Mouse (Mus musculus): ENCODE measurements around the gene Cphx2.
"Not testable (repeated sequence)": the region's sequence is repeated elsewhere in the genome, so short reads cannot be mapped to it uniquely, and the experiment has no call there.

The Cphx2 gene

DNA sequence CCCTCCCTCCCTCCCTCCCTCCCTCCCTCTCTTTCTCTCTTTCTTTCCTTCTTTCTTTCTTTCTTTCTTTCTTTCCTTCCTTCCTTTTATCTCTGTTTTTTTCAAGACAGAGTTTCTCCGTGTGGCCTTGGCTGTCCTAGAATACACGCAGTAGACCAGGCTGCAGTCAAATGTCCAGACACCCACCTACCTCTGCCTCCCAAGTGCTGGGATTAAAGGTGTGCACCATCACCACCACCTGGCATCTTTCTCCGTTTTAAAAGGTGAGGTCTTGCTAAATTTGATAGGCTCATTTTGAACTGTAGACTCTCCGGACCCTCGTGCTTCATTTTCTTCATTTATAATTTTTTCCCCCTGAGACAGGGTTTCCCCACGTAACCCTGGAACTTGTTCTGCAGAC, at the start of gene Cphx2:
Gene Cphx2 (plus strand): TSS at position 301 of the 400 bp plus-strand sequence.
- CTCF ChIA-PET, POLR2A ChIA-PET: not testable (repeated sequence)

- POLR2A ChIA-PET, CTCF ChIA-PET: not testable (repeated sequence)
Observed at GRCm38 (mm10) chr14:26034364-26034763, 47.0 kb upstream of the Cphx2 start.

DNA sequence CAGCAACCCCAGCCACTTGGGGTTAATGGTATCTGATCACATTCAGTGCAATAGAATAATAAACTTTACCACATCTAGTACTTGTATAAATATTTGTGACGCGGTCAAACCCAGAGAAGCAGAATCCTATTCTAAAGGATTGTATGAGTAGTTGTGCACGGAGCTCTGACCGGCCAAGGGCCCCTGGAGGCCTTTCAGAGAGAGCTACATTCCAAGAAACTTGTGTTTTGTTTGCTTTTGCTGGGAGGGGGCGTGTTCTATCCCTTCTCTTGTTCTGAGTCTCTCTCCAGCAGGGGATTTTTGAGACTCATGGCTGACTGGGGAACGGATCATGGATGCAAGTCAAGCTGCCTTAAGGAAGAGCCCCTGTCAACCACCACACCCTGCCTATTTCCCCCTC, 45.9 kb upstream of the Cphx2 start:
- POLR2A ChIA-PET, CTCF ChIA-PET: not testable (repeated sequence)

GRCm38 (mm10) chr14:26042611-26043010, 38.7 kb upstream of the Cphx2 start, which contains the start of gene Gm9780:
Gene Gm9780 (minus strand): TSS chr14:26042711.
- CTCF ChIA-PET, POLR2A ChIA-PET: not testable (repeated sequence)

GRCm38 (mm10) chr14:26045007-26045406, 36.3 kb upstream of the Cphx2 start:
- CTCF ChIA-PET, POLR2A ChIA-PET: not testable (repeated sequence)

DNA sequence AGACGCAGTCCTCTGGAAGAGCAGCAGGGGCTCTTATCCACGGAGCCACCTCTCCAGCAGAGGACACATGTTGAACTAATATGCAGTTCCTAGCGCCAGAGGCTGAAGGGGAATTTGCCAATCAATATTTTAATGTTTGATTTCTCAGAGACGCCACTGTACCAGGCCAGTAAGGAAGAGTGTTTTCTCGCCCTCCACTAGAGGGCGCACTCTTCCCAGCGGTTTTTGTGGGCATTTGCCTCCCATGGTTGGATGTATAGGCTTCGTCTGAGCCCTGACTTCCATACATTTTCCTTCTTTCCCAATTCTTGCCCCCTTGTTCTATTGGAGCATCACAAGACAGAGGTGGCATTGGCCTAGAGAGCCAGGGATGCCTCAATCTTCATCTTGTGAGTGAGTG, 34.3 kb upstream of the Cphx2 start:
- POLR2A ChIA-PET, CTCF ChIA-PET: not testable (repeated sequence)

GRCm38 (mm10) chr14:26048767-26049166, 32.5 kb upstream of the Cphx2 start:
- POLR2A ChIA-PET, CTCF ChIA-PET: not testable (repeated sequence)

GRCm38 (mm10) chr14:26058184-26058583, 23.1 kb upstream of the Cphx2 start:
- CTCF ChIA-PET, POLR2A ChIA-PET: not testable (repeated sequence)

GRCm38 (mm10) chr14:26059362-26059761, 22.0 kb upstream of the Cphx2 start:
- CTCF ChIA-PET, POLR2A ChIA-PET: not testable (repeated sequence)

DNA sequence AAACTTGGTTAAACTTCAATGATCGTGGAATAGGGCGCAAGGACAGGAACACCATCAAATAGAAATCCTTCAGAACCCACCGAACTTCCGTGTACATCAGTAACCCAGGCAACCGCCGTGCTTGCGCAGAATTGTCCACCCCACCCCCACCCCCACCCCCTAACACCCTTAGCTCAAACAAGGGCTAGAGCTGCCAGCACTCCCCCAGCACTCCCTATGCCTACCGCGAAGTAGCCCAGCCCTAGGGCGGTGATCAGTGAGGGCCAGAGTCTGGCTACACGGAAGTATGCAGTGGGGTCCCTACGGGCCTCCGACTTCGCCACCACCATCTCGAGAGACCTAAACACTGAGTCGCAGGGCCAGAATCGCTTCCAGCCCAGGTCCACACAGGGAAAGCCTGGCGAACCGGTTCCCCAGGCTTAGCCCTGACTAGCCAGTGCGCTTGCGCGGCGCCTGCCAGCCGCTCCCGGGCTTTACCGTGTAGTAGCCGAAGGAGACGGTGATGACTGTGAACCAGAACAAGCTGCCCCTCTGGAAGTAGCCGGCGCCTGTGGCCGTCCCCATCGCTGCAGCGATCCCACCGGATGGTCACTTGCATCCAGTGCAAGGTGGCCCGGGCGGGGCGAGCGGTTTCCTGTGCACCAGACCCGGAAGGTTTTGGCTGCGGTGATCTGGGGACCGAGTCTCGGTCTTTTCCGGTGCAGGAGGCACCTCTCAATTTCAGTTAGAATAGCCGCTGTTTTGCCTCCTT, 14.6 kb upstream of the Cphx2 start:
- CTCF ChIA-PET, POLR2A ChIA-PET: not testable (repeated sequence)

- POLR2A ChIA-PET = not testable (repeated sequence)
Observed at GRCm38 (mm10) chr14:26067325-26067633, 14.0 kb upstream of the Cphx2 start, which contains the start of gene Tmem254c. Gene Tmem254c (minus strand): TSS chr14:26067355.

GRCm38 (mm10) chr14:26076620-26077390, 4.5 kb upstream of the Cphx2 start:
- POLR2A ChIA-PET, CTCF ChIA-PET: not testable (repeated sequence)

More at GRCm38 (mm10) chr14:26067325-26067633, 14.0 kb upstream of the Cphx2 start, which contains the start of gene Tmem254c:
- CTCF ChIA-PET = not testable (repeated sequence)

- CTCF ChIA-PET, POLR2A ChIA-PET: not testable (repeated sequence)
Observed at GRCm38 (mm10) chr14:26081997-26082396, 681 bp downstream of the Cphx2 start, which contains the start of gene Cphx3. Gene Cphx3 (plus strand): TSS chr14:26082297.

DNA sequence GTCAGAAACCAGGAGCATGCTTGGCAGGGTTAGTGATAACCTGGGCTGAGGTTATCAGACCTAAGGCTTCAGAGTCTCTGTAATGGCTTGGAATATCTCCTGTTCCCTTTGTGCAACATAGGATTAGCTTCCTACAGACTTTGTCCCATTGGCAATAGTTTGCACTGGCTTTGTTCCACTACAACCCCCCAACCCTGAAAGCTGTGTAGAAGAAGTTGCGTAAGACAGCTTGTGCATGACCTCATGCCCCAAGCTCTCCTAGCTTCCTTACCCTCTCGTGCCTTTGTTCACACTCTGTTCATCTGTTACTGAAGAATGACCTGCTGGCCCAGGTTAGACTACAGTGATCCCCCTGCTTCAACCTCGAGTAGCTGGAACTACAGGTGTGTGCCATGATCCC, 16.3 kb downstream of the Cphx2 start:
- POLR2A ChIA-PET, CTCF ChIA-PET: not testable (repeated sequence)

DNA sequence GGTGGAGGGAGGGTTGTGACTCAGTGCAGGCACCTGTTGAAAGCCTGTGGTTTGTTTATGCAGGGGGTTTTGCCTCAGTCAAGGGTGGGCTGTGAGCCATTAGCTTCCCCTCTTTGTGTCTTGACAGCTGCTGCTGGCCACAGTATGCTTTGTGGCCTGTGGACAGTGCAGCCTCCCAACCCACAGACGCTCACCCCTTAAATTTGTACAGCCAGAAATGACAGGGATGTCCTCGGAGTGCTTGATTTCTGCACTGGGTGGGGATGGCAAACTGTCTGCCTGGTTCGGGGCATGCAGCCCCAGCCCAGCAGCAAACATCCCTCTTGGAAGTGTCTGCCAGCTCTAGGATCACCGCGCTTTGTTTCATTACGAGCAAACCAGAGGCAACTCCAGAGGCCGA, 36.8 kb downstream of the Cphx2 start, which contains the start of gene Duxbl2:
Gene Duxbl2 (plus strand): TSS at position 200 of the 400 bp plus-strand sequence.
- CTCF ChIA-PET = not testable (repeated sequence)

GRCm38 (mm10) chr14:26118550-26119000, 37.3 kb downstream of the Cphx2 start:
- CTCF ChIA-PET, POLR2A ChIA-PET: not testable (repeated sequence)

More for the DNA sequence above, 36.8 kb downstream of the Cphx2 start, which contains the start of gene Duxbl2:
- POLR2A ChIA-PET = not testable (repeated sequence)

GRCm38 (mm10) chr14:26119095-26119494, 37.8 kb downstream of the Cphx2 start:
- POLR2A ChIA-PET = not testable (repeated sequence)

More at GRCm38 (mm10) chr14:26119095-26119494, 37.8 kb downstream of the Cphx2 start:
- CTCF ChIA-PET = not testable (repeated sequence)

Data from embryonic stem cell, embryonic (primary cell).